Mouse (Mus musculus) megakaryocyte-erythroid progenitor cell, adult 5-6 weeks (primary cell): ENCODE measurements around the gene Erich2. TPM values are rescaled to one million over a fixed set of nuclear protein-coding genes. Genes with fewer than 3 reads are reported as not detected.

Source experiments
- total RNA-seq, 2 experiments: library from RNA; stranded (forward) in 1 of 2; stranded (reverse) in 1 of 2; fragments of 200-1000, 215-1000 nt in 1 of 2; fragments of >200 nt in 1 of 2; fragmentation: Nextera tagmentation in 1 of 2; gene quantifications; 2 replicates each; pipeline ENCODE4 v1.2.3; 2014 to 2017

The Erich2 gene
- total RNA-seq, 2 experiments from 2014 or later: not detected

Other genes with a start within 250 kb of the Erich2 start
- not detected in 2 replicates for gene Sp5, start 33.9 kb upstream of the Erich2 start, total RNA-seq (2014; fragmentation: Nextera tagmentation)
- not detected in 2 replicates for gene Sp5, start 33.9 kb upstream of the Erich2 start, total RNA-seq (2017)
- gene Gad1, start 44.3 kb downstream of the Erich2 start, total RNA-seq (2014; fragmentation: Nextera tagmentation): not detected in 2 replicates
- gene Gad1, start 44.3 kb downstream of the Erich2 start, total RNA-seq (2017): not detected in 2 replicates
- gene Gorasp2, start 152.8 kb downstream of the Erich2 start, total RNA-seq (2014; fragmentation: Nextera tagmentation): 59.4 and 78.4 TPM in 2 replicates
- gene Gorasp2, start 152.8 kb downstream of the Erich2 start, total RNA-seq (2017): 34.4 and 41.5 TPM in 2 replicates
- gene Gm26558, start 153.3 kb downstream of the Erich2 start, total RNA-seq (2014; fragmentation: Nextera tagmentation): not detected in 2 replicates
- gene Gm26558, start 153.3 kb downstream of the Erich2 start, total RNA-seq (2017): not detected in 2 replicates